Mouse (Mus musculus) CH12.LX (cell line): ENCODE measurements around the gene Fdxr. TPM values are rescaled to one million over a fixed set of nuclear protein-coding genes. Genes with fewer than 3 reads are reported as not detected.

Experiments used
- DNase-seq: peaks from one replicate; pipeline ENCODE4 v3.0.0-alpha.2; 2013; ENCODE audit errors: extremely low read depth
- H3K27ac ChIP-seq: 2 replicates; pipeline ENCODE4 v1.5.1; 2012; ENCODE audit warnings: low read depth, mild to moderate bottlenecking, control low read depth, moderate library complexity; ENCODE audit not compliant: insufficient read depth
- H3K27me3 ChIP-seq: replicated peaks from 2 replicates; pipeline ENCODE3; 2012; ENCODE audit warnings: inconsistent platforms
- H3K36me3 ChIP-seq, 2 experiments: replicated peaks in 1 of 2; 2 replicates each; pipeline versions ENCODE3 to v1.6.1; 2012; ENCODE audit warnings: inconsistent platforms in 1 of 2, low read length in 1 of 2, mild to moderate bottlenecking in 1 of 2, mixed read lengths in 1 of 2, moderate library complexity in 1 of 2; ENCODE audit not compliant: control insufficient read depth in 1 of 2, insufficient read depth in 1 of 2
- H3K4me1 ChIP-seq, 2 experiments: 2 replicates each; pipeline ENCODE4 v1.6.1; 2012; ENCODE audit warnings: inconsistent platforms in 1 of 2, moderate library complexity in 1 of 2; ENCODE audit not compliant: insufficient read depth in 2 of 2, control insufficient read depth in 1 of 2
- H3K4me2 ChIP-seq: 2 replicates; pipeline ENCODE4 v1.6.1; 2012; ENCODE audit warnings: low read depth, mild to moderate bottlenecking, control low read depth; ENCODE audit not compliant: poor library complexity, insufficient read depth, severe bottlenecking
- H3K4me3 ChIP-seq, 3 experiments: fragments of 150-350 bp in 1 of 3; sonication (generic) in 1 of 3; replicated peaks in 1 of 3; 2 replicates each; pipeline versions ENCODE3 to v1.5.1; 2011 to 2012; ENCODE audit warnings: low read depth in 2 of 3, low read length in 2 of 3, mild to moderate bottlenecking in 2 of 3, moderate library complexity in 2 of 3, control low read depth in 1 of 3, improper control_type of control experiment in 1 of 3, inconsistent platforms in 1 of 3, mixed read lengths in 1 of 3; ENCODE audit not compliant: poor library complexity in 1 of 3
- H3K79me2 ChIP-seq: replicated peaks from 2 replicates; pipeline ENCODE4 v1.6.1; 2012; ENCODE audit warnings: mild to moderate bottlenecking, moderate library complexity; ENCODE audit not compliant: control insufficient read depth, poor library complexity, insufficient read depth, severe bottlenecking; ENCODE audit errors: extremely low read depth
- H3K9ac ChIP-seq: 2 replicates; pipeline ENCODE4 v1.6.1; 2012; ENCODE audit warnings: low read depth, mild to moderate bottlenecking, control low read depth, moderate library complexity; ENCODE audit not compliant: insufficient read depth
- H3K9me3 ChIP-seq: replicated peaks from 2 replicates; pipeline ENCODE3; 2012; ENCODE audit warnings: low read length, inconsistent platforms, mixed read lengths
- BHLHE40 ChIP-seq: IDR thresholded peaks from 2 replicates; pipeline ENCODE4 v1.6.1; 2011; ENCODE audit warnings: mild to moderate bottlenecking, low read depth, low read length, improper control_type of control experiment
- CHD1 ChIP-seq: IDR thresholded peaks from 2 replicates; pipeline ENCODE4 v1.6.1; 2012; ENCODE audit warnings: low read depth, low read length, improper control_type of control experiment, inconsistent platforms
- CHD2 ChIP-seq: IDR thresholded peaks from 2 replicates; pipeline ENCODE4 v1.6.1; 2011; ENCODE audit warnings: low read length, improper control_type of control experiment
- CTCF ChIP-seq, 2 experiments: IDR thresholded peaks in 1 of 2; conservative IDR thresholded peaks in 1 of 2; 2 replicates each; pipeline ENCODE4 v1.5.1; 2011 to 2012; ENCODE audit warnings: low read depth in 2 of 2, low read length in 2 of 2, improper control_type of control experiment in 1 of 2, inconsistent platforms in 1 of 2, mild to moderate bottlenecking in 1 of 2, moderate library complexity in 1 of 2
- E2F4 ChIP-seq: IDR thresholded peaks from 2 replicates; pipeline ENCODE4 v1.6.1; 2011; ENCODE audit warnings: low read depth, low read length, improper control_type of control experiment; ENCODE audit not compliant: insufficient replicate concordance
- ELF1 ChIP-seq: IDR thresholded peaks from 2 replicates; pipeline ENCODE4 v1.6.1; 2014; ENCODE audit warnings: low read depth, mild to moderate bottlenecking, inconsistent platforms, low read length, improper control_type of control experiment
- EP300 ChIP-seq: IDR thresholded peaks from 2 replicates; pipeline ENCODE4 v1.6.1; 2011; ENCODE audit warnings: low read length, improper control_type of control experiment
- ETS1 ChIP-seq: conservative IDR thresholded peaks from 2 replicates; pipeline ENCODE4 v1.6.1; 2012; ENCODE audit warnings: low read depth, mild to moderate bottlenecking, inconsistent platforms, low read length, improper control_type of control experiment, moderate library complexity
- GABPA ChIP-seq: IDR thresholded peaks from 2 replicates; pipeline ENCODE4 v1.6.1; 2012; ENCODE audit warnings: low read depth, low read length, improper control_type of control experiment, inconsistent platforms; ENCODE audit not compliant: insufficient replicate concordance
- HCFC1 ChIP-seq: IDR thresholded peaks from 2 replicates; pipeline ENCODE4 v1.6.1; 2012; ENCODE audit warnings: low read depth, mild to moderate bottlenecking, inconsistent platforms, low read length, improper control_type of control experiment
- IRF4 ChIP-seq: IDR thresholded peaks from 2 replicates; pipeline ENCODE4 v1.6.1; 2014; ENCODE audit warnings: low read depth, mild to moderate bottlenecking, inconsistent platforms, low read length, improper control_type of control experiment
- JUN ChIP-seq: IDR thresholded peaks from 2 replicates; pipeline ENCODE4 v1.6.1; 2011; ENCODE audit warnings: low read depth, mild to moderate bottlenecking, low read length, improper control_type of control experiment, moderate library complexity; ENCODE audit not compliant: insufficient read depth
- JUND ChIP-seq: conservative IDR thresholded peaks from 2 replicates; pipeline ENCODE4 v1.6.1; 2011; ENCODE audit warnings: low read depth, low read length, improper control_type of control experiment
- KAT2A ChIP-seq: IDR thresholded peaks from 2 replicates; pipeline ENCODE4 v1.6.1; 2012; ENCODE audit warnings: low read length, improper control_type of control experiment, inconsistent platforms; ENCODE audit not compliant: insufficient replicate concordance
- MAFK ChIP-seq: IDR thresholded peaks from 2 replicates; pipeline ENCODE4 v1.6.1; 2011; ENCODE audit warnings: low read length, improper control_type of control experiment; ENCODE audit not compliant: insufficient replicate concordance
- MAX ChIP-seq: IDR thresholded peaks from 2 replicates; pipeline ENCODE4 v1.6.1; 2011; ENCODE audit warnings: low read length, improper control_type of control experiment
- MAZ ChIP-seq: IDR thresholded peaks from 2 replicates; pipeline ENCODE4 v1.6.1; 2012; ENCODE audit warnings: low read depth, mild to moderate bottlenecking, inconsistent platforms, low read length, improper control_type of control experiment, moderate library complexity
- MEF2A ChIP-seq: IDR thresholded peaks from 2 replicates; pipeline ENCODE4 v1.6.1; 2014; ENCODE audit warnings: low read depth, mild to moderate bottlenecking, inconsistent platforms, low read length, improper control_type of control experiment, borderline replicate concordance
- MXI1 ChIP-seq: IDR thresholded peaks from 2 replicates; pipeline ENCODE4 v1.6.1; 2011; ENCODE audit warnings: mild to moderate bottlenecking, low read depth, low read length, improper control_type of control experiment
- MYC ChIP-seq: IDR thresholded peaks from 2 replicates; pipeline ENCODE4 v1.6.1; 2011; ENCODE audit warnings: low read depth, mild to moderate bottlenecking, improper control_type of control experiment, low read length
- NELFE ChIP-seq: IDR thresholded peaks from 2 replicates; pipeline ENCODE4 v1.6.1; 2011; ENCODE audit warnings: low read depth, low read length, improper control_type of control experiment
- NRF1 ChIP-seq: IDR thresholded peaks from 2 replicates; pipeline ENCODE4 v1.6.1; 2014; ENCODE audit warnings: low read depth, mild to moderate bottlenecking, inconsistent platforms, low read length, improper control_type of control experiment, moderate library complexity
- PAX5 ChIP-seq: IDR thresholded peaks from 2 replicates; pipeline ENCODE4 v1.6.1; 2012; ENCODE audit warnings: low read length, inconsistent platforms, mixed read lengths
- POLR2A ChIP-seq: IDR thresholded peaks from 2 replicates; pipeline ENCODE4 v1.6.1; 2011; ENCODE audit warnings: low read depth, mild to moderate bottlenecking, improper control_type of control experiment, low read length
- POLR2AphosphoS2 ChIP-seq: IDR thresholded peaks from 2 replicates; pipeline ENCODE4 v1.6.1; 2011; ENCODE audit warnings: low read depth, low read length, improper control_type of control experiment
- RAD21 ChIP-seq: IDR thresholded peaks from 2 replicates; pipeline ENCODE4 v1.6.1; 2011; ENCODE audit warnings: low read depth, mild to moderate bottlenecking, low read length, improper control_type of control experiment, moderate library complexity
- RCOR1 ChIP-seq: conservative IDR thresholded peaks from 2 replicates; pipeline ENCODE4 v1.6.1; 2012; ENCODE audit warnings: low read depth, mild to moderate bottlenecking, inconsistent platforms, low read length, improper control_type of control experiment
- SIN3A ChIP-seq: IDR thresholded peaks from 2 replicates; pipeline ENCODE4 v1.6.1; 2012; ENCODE audit warnings: low read length, improper control_type of control experiment, inconsistent platforms
- SMC3 ChIP-seq: IDR thresholded peaks from 2 replicates; pipeline ENCODE4 v1.6.1; 2011; ENCODE audit warnings: low read depth, low read length, improper control_type of control experiment
- TBP ChIP-seq: conservative IDR thresholded peaks from 2 replicates; pipeline ENCODE4 v1.6.1; 2011; ENCODE audit warnings: low read depth, low read length, improper control_type of control experiment
- TCF12 ChIP-seq: IDR thresholded peaks from 2 replicates; pipeline ENCODE4 v1.6.1; 2014; ENCODE audit warnings: low read depth, mild to moderate bottlenecking, inconsistent platforms, low read length, improper control_type of control experiment
- UBTF ChIP-seq: IDR thresholded peaks from 2 replicates; pipeline ENCODE4 v1.6.1; 2012; ENCODE audit warnings: low read depth, mild to moderate bottlenecking, inconsistent platforms, low read length, improper control_type of control experiment, moderate library complexity
- USF1 ChIP-seq: IDR thresholded peaks from 2 replicates; pipeline ENCODE4 v1.6.1; 2014; ENCODE audit warnings: low read depth, mild to moderate bottlenecking, inconsistent platforms, low read length, improper control_type of control experiment
- USF2 ChIP-seq: conservative IDR thresholded peaks from 2 replicates; pipeline ENCODE4 v1.6.1; 2011; ENCODE audit warnings: low read depth, low read length, improper control_type of control experiment
- ZC3H11A ChIP-seq: IDR thresholded peaks from 2 replicates; pipeline ENCODE4 v1.6.1; 2012; ENCODE audit warnings: low read depth, mild to moderate bottlenecking, inconsistent platforms, low read length, improper control_type of control experiment
- ZKSCAN1 ChIP-seq: IDR thresholded peaks from 2 replicates; pipeline ENCODE4 v1.6.1; 2012; ENCODE audit warnings: low read depth, inconsistent platforms, low read length, improper control_type of control experiment, borderline replicate concordance
- ZMIZ1 ChIP-seq: IDR thresholded peaks from 2 replicates; pipeline ENCODE4 v1.6.1; 2012; ENCODE audit warnings: low read depth, mild to moderate bottlenecking, inconsistent platforms, low read length, improper control_type of control experiment
- ZNF384 ChIP-seq: IDR thresholded peaks from 2 replicates; pipeline ENCODE4 v1.6.1; 2012; ENCODE audit warnings: low read depth, low read length, improper control_type of control experiment, inconsistent platforms
- dilution Hi-C: fragments of 300-500 bp; cut with MboI; formaldehyde crosslinking; loops from 2 replicates; pipeline ENCODE4 v1.14.3; 2020; ENCODE audit warnings: low sequenced_read_pairs; ENCODE audit not compliant: extremely low pct_unique_long_range_greater_than_20kb, extremely low pct_ligation_motif_present
- in situ Hi-C: fragments of 300-500 bp; cut with MboI; formaldehyde crosslinking; loops from 3 replicates; pipeline ENCODE4 v1.14.3; 2019; ENCODE audit warnings: low sequenced_read_pairs, low pct_ligation_motif_present, low pct_unique_long_range_greater_than_20kb, mixed read lengths
- polyA plus RNA-seq: library from polyadenylated mRNA; unstranded; fragments of >175 nt; gene quantifications from 2 replicates; pipeline ENCODE4 v1.2.1, GENCODE M21; 2012; ENCODE audit warnings: low read depth; ENCODE audit not compliant: insufficient read length
- total RNA-seq, 2 experiments: library from RNA; depleted of rRNA; stranded (reverse); fragments of 300-350 nt in 1 of 2; fragments of >200 nt in 1 of 2; gene quantifications; 2 replicates each; pipeline ENCODE4 v1.2.3; 2012 to 2014

The Fdxr gene
- total and polyA plus RNA-seq, 3 experiments: 43.8 to 63.3 (median 58.6) TPM

DNA sequence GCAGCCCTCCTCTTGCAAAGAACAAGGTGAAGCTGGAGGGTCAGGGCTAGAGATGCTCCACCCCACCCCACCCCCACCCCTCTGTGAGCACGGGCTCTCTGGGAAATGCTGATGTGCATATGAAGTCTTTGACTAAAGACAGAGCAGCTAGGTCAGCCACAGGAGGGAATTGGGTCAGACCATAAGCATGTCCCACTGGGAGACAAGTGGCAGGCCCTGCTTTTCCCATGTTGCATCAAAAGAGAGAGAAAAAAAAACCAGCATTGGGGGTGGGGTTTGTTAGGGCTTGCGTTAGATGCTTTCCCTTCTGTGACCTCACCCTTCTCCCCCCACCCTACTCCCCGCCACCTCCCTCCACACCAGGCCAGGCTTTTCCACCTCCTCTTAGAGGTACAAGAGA lies 29.6 kb downstream of the Fdxr start:
- TF ChIP-seq RAD21 (no peak), KAT2A (0 out of 2 replicates have a peak, but pooled peaks have one; percentile 23), CTCF (conservative IDR thresholded peaks at IDR 0.05 in 1 of 2, IDR thresholded peaks at IDR 0.05 in 1 of 2; ENCODE audit: low read depth in 2 of 2, low read length in 2 of 2) (no peak), CHD2 (peak; percentile 59; the same call in 1 of the 2 replicates), JUND (no peak), ZMIZ1 (no peak), TCF12 (0 out of 2 replicates have a peak, but pooled peaks have one; percentile 24), ETS1 (peak; percentile 53), SMC3 (no peak), MAX (peak; percentile 41; the same call in 1 of the 2 replicates), UBTF (no peak), POLR2AphosphoS2 (no peak), USF1 (no peak), BHLHE40 (peak; percentile 51), ZKSCAN1 (no peak), MYC (no peak), CHD1 (no peak), NRF1 (no peak), PAX5 (no peak), POLR2A (no peak), MEF2A (peak; percentile 62), HCFC1 (no peak), ELF1 (peak; percentile 25; the same call in 1 of the 2 replicates), MAZ (0 out of 2 replicates have a peak, but pooled peaks have one; percentile 8), EP300 (peak; percentile 44; the same call in 1 of the 2 replicates), JUN (no peak), MXI1 (no peak), USF2 (no peak), IRF4 (peak; percentile 39; the same call in 1 of the 2 replicates), MAFK (no peak), GABPA (no peak), SIN3A (no peak), ZC3H11A (no peak), ZNF384 (peak; percentile 86), RCOR1 (no peak), TBP (no peak), NELFE (no peak), E2F4 (no peak)
- Histone ChIP-seq H3K4me1 (peaks cover 22 to 33% of the 10 kb centered on the region in 2 experiments), H3K36me3 (peaks cover 22 to 42% of the 10 kb centered on the region in 2 experiments), H3K4me3 (no peak overlapping the region), H3K4me2 (peak overlapping the region; percentile 68), H3K27me3 (no peaks in the 10 kb centered on the region), H3K79me2 (no peaks in the 10 kb centered on the region), H3K9me3 (peaks cover 10% of the 10 kb centered on the region), H3K9ac (0 out of 2 replicates have a peak overlapping the region, but pooled peaks have one; percentile 14), H3K27ac (peak overlapping the region; percentile 69)
- dilution Hi-C loops (no loop called here), in situ Hi-C loops (loop anchor here (5.0 kb wide), 1 partner anchor 55 kb away; no protein-coding TSS in a partner anchor)
- peak; percentile 48 for DNase-seq
